Mouse (Mus musculus) spleen, adult 12 weeks (tissue): Measurements from ENCODE around the gene Cpsf3.

Source experiments
- DNase-seq: peaks from one replicate; pipeline ENCODE4 v3.0.0; 2022; ENCODE audit warnings: low spot score

Gene Cpsf3

DNA sequence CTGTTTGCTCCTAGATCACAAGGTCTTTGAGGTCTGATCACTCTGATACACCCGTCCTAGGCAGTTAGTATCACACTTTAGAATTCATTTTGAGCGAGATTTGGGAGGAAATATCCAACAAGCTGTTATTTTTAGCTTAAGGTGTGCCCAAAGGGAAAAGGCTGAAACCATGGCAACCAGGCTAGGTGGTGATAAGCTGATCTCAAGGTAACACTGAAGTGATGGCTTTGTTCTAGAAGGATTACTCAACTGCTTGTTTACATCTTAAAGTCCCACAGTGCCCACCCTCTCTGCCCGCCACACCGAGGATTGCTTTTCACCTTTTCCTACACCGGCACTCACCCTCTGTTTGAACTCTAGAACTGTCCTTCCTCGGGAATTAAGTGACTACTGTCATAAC is 4.5 kb downstream of the Cpsf3 start:
- DNase-seq: no peak

DNA sequence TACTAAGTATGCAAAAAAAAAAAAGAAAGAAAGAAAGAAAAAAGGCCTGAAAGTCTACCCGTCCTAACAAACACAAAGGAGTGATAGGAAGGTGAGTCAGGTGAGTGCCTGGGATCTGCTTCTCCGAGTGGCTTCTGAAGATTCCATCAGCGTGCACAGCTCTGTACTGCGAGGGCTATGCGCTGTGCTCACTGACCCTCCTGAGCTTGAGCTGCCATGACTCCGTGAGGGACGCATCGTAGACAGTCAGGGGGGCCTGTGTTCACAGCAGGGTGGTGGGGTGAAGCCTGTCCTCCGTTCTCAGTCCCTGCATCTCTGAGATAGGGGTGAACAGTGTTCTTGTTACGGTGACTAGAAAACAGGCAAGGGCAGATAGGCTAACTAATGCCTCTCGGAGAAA is 13.7 kb downstream of the Cpsf3 start:
- DNase-seq: no peak

DNA sequence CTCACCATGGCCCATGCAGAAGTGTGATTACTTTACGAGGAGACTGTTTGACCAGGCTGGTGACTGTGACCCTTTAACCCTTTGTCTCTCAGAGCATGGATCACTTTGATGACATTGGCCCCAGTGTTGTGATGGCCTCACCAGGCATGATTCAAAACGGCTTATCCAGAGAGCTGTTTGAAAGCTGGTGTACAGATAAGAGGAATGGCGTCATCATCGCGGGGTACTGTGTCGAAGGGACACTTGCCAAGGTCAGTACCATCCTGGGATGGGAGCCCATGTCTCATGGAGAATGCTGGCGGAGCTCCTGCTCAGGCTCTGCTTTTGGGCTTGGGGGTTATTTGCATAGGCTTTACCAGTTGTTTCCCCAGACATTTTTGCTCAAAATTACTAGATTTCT is 16.1 kb downstream of the Cpsf3 start:
- DNase-seq: no peak

DNA sequence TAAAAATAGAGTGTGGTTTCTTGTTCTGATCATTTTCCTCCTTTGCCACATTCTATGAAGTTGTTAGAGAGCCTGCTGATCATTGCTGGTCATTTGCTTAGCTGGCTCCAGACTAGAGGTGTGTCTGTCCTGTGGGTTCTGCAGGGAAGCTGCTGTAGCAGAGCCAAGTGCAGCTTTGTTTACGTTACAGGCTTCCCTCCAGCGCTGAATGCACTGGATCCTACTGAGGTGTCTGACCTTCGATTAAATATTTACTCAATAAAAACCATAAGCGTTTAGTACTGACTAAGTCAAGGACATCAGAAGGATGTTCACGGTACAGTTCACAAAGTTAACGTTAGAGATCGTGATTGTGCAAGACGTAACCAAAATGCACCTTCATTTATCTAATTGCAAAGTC is 16.7 kb downstream of the Cpsf3 start:
- no peak for DNase-seq

DNA sequence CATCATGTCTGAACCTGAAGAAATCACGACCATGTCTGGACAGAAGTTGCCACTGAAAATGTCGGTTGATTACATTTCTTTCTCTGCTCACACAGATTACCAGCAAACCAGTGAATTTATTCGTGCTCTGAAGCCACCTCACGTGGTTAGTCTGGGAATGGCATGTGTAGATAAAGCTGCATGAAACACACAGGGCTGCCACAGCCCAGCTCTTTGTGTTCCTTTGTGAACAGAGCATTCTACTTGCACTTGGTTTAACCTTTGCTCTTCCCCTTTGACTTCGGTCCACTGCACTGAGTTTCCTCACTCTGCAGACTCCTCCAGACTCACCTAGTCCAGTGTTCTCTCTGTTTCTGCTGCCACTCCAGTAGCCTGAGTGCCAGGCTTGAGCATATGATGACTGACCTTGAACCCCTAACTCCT is 17.2 kb downstream of the Cpsf3 start:
- DNase-seq: no peak

DNA sequence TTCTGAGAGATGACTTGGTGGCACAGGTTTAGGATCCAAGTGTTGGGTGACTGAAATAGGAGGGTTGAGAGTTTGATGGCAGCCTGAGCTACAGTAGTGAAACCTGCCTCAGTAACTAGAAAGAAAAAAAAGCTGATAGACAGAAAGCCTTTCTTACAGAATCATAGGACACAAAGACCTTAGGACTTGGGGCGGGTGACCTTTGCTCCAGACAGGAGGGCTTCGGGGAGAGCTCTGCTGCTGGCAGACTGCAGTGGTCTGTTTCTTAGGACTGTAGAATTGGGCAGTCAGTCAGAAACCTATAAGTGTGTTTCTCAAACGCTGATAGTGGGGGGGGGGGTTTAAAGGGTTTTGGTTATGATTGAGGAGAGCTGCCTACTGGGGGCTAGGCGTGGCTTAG is 20.6 kb downstream of the Cpsf3 start:
- DNase-seq: no peak

DNA sequence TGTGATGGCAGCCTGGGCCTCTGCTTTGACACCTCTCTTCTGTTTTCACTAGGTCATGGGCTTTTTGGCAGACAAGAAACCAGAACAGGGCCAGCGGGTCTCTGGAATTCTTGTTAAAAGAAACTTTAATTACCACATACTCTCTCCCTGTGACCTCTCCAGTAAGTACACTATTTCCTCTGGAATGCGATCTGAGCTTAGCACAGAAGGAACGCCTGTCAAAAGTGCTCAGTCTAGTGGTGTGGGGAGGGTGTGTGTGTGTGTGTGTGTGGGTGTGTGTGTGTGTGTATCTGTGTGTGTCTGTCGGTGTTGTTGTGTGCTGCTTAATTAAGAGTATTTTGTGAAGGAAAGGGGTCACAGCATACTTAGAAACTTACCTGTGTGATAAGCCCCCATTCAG is 21.5 kb downstream of the Cpsf3 start:
- DNase-seq: no peak

DNA sequence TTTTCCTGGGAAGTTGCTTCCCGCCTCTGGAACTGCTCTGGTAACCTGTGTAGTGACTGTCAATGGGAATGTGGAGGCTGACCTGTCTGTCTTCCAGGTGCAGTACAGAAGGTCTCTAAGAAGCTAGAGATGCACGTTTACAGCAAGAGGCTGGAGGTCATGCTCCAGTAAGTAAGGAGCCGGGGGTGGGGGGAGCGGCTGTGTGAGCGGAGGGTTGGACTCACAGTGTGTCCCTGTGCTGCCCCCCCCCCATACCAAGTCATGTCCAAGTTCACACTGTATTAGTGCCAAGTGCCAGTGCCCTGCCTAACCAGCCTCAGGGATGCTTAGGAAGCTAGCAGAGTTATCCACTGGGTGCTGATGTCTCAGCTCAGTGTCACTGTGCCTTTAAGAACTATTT is 27.0 kb downstream of the Cpsf3 start:
- no peak for DNase-seq

DNA sequence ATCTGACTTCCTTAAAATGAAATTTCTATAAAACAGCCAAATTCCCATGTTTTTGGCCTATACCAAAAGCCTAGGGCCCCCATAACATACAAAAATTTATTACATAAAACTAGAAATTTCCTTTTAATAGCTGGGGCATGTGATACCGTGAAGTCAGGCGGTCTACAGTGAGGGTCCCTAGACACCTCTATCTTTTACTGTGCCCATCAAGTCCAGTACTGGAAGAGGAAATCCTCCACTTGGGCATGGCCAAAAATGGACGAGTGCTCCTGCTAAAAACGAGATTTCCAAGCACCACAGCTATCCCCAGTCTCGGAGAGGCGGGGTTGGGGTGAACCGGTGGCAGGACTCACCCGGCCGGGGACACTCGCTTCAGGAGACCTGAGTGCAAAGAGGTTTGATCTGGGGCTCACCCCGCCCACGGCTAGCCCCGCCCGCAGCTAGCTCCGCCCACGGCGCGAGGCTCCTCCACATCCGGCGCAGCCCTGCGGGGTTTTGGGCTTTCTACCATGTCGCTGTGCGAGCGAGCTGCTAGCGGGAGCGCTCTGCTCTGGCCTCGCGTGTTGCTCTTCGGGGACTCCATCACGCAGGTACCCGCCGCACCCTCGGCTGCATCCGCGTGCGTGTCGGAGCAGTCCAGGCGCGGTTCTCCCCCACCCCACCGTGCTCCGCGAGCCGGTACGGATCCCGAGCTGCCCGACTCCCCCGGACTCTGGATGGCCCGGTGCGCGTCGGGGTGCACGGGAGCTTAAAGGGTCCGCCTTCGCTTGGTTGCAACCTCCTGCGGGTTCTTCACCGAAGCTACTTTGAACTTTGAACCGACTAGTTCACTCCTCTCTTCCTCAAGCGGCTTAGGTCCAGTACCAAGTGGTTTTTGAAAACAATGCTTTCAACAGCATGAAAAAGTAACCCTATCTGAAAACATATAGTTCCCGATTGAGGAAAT is 31.0 kb downstream of the Cpsf3 start, which contains the start of gene Iah1:
Iah1 (plus strand) TSS at position 467 of the 946 bp plus-strand sequence.
- DNase-seq: peak; percentile 71

DNA sequence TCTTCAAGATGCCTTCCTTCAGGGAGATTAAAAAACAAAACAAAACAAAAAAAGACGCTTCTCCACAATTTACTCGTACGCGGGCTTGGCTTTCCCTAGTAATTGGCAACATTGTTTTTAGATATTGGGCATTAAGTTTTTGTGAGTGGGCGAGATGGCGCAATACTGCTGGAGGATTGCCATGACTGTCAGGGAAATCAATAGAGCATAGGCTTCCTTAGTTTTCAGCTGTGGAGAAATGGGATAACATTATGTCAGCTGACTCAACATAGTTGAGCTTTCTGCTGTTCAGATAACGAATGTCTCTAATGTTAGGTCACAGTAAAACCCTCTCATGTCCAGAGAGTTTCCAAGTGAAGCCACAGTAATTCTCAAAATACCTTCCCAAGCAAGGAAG is 31.7 kb downstream of the Cpsf3 start:
- no peak for DNase-seq

DNA sequence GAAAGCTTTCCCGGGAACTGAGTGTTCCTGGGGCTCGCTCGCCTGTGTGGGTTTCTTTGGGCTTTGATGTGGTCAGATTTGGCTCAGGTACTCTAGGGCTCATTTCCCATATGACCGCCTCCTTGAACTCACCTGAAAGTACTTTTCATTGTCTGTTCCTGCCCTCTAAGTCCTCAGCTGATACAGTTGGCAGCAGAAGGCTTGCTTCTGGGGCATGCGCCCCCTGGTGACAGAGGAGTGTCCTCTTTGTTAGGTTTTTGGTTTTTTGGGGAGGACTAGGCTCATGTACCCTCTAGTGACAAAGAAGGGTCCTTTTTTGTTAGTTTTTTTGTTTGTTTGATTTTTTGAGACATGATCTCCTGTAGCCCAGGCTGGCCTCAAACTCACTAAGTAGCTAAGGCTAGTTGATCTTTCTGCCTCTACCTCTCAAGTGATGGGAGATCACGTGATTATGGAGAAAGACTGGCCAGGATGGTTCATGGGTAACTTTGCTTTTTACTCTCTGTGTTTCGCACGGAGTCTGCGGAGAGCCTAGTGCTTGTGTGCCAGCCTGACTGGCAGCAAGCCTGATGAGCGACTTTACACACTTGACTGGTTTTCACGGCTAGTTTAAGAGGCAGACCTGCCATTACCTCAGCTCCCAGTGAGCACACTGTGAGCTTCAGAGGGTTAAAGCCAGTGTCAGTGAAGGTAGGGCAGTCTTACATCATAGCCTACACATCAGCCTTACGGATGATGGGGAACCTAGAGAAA is 33.1 kb downstream of the Cpsf3 start:
- peak; percentile 61 for DNase-seq

DNA sequence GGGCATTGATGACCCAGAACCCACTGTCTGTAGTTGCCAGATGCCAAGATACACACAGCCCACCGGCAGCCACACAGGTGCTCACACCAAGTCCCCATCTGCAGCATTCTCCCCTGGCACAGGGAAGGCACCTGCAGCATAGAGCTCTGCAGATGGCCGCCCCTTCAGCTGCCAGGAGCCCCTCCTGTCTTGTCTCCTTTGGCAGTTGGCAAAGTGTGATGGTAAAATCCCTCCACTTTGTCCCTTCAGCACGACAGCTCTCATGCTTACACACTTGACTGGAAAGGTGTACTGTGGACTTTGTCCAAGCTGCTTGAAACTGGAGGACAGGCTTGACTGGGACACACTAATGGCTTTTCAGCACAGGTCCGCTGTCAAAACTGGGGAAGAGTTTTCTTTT is 35.1 kb downstream of the Cpsf3 start:
- DNase-seq: no peak

DNA sequence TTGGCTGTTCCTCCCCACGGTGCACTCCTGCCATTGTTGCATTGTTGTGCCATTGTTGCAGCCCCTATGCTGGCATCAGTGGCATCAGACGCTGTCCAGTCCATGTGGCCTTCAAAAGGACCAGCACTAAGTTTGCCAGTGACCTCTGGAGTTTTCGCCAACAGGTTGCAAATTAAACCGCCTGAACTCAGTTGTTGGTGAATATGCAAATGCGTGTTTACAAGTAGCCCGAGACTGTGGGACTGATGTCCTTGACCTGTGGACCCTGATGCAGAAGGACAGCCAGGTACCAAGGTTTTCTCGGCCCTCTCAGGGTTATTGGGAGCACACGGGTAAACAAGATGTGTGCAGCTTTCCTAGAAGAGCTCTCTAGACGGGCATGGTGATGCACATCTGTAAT is 36.0 kb downstream of the Cpsf3 start:
- DNase-seq: no peak

DNA sequence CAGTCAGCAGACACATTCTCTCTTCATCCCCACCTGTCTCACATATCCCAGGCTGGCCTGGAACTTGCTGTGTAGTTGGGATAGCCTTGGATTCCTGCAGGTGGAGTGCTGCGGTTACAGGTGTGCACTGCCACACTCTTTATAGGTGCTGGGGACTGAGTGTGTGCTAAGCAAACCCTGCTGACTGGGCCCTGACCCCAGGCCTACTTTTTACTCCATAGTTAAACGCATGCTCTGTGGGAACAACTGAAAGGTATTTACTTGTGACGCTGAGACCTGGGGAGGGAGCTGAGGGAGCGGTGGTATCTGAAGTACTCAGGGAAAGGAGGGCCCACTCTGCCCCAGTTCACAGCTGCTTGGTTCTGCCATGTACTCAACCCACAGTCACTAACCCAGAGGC is 37.1 kb downstream of the Cpsf3 start:
- no peak for DNase-seq

DNA sequence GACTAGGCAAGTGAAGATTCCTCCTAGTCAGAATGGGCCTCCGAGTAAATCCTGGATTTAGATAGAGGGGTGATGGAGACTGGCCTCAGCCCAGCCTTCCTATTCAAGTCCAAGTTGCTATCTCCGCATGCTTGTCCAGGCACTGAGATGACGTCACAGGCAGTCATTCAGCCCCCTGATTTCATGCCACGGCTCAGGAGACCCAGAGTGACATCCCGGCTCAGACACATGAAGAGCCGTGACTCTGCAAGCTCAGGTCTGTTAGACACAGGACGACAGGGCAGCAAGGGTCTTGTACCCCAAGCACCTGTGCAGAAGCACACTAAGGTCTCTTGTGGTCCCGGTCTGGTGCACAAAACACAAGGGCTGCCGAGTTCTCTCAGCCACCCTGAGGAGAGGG is 37.7 kb downstream of the Cpsf3 start:
- DNase-seq: no peak

DNA sequence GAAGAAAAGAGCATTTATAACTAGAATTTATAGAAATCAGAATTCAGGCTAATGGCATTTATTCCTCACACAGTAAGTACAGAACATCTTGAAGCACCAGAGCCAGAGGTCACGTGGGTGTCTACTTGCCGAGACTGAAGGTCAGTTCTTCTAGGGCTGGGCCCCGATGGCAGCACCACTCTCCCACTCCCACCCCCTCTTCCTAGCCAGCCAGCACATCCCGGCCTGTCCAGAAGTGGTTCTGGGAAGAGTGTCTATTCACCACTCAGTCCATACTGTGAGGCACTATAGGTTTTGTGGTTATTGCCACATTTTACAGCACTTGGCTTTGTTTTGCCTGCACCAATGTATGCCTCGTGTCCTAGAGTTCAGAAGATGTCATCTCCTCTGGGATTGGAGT is 38.9 kb downstream of the Cpsf3 start:
- DNase-seq: no peak

DNA sequence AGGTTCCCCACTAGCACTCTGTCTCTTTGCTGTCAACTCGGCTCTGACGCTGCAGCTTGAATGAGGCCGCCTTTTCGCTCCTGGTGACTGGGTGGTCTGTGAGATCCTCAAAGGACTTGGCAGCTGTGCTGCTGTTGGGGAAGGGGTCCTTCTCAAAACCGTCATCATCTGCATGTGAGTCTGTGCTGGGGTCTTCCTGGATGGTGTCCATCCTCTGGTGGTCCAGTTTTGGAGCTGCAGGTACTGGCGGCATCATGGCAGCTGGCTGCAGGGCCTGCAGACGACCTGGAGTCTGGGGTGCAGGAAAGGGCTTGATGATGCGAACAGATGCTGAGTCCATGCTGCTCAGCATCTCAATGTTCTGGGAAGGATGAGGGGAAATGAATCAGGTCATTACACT is 40.1 kb downstream of the Cpsf3 start:
- no peak for DNase-seq

DNA sequence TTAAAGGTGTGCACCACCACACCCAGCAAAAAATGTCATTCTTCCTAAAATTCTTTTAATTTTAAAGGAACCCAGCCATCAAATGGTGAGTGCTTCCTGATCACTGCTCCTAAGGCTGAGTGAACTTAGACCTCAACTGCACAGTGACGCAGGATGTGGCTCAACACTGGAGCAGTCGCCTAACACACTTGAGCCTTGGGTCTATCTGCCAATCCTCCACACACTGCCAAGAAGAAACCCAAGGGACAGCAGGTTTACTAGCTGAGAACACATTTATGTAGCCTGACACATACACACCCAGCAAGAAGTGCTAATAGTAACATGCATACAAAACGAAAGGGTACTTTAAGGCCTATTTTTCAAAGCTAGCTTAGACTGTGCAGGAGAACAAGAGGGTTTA is 41.1 kb downstream of the Cpsf3 start:
- no peak for DNase-seq

DNA sequence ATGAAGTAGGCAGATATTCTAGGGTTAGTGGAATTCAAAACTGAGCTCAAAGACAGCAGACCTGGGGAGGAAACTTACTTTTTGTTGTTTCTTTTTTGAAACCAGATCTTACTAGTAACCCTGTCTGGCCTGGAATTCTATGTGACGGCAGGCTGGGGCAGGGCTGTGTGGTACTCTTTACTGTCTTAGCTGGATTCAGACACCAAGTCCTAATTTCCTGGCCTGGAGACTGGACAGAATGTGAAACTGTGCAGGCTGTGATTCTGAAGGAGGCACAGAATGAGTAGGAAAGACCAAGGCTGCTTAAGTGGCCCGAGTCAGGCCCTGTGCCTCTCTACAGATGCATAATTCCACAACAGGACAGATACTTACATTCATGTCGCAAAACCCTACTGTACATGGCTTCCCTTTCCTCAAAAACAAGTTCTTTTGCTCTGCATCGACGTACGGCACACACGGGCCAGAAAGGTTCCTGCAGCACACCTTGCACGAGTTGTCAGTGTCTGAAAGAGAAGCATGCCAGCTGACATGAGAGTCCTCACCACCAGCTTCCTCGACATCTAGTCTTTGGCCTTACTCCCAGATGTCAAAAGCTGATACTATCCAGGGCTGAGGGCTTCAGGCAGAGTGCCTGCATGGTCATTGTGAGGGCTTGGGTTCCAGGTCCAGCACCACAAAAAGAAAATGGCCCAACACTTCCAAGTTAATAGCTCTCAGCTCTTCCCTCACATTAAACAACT is 44.6 kb downstream of the Cpsf3 start:
- no peak for DNase-seq

DNA sequence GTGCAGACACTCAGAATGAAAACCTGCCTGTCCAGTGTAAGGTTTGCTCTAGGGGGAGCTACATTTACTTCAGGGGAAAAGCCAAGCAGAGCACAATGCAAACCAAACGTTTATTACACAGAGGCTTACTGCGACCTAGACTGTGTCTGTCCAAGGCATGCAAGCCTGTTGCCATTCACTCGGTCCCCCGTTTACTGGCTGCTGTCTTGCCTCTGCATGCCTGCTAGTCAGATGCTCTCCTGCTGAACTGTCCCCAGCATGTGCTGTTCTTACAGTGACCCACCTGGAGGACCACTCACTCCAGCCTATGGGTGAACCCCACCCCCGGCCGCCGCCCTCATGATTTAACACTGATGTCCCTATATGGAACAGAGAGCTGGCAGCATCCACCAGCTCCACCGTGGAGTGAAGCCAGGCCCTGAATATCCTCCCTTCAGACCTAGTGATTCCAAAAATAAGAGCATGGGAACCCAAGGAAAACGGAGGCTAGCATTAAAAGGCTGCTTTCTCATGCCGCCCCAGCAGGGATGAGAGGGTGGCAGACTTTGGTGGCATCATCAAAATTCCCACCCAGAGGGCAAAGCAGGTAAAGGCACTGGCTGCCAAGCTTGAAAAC is 45.9 kb downstream of the Cpsf3 start:
- DNase-seq: no peak

DNA sequence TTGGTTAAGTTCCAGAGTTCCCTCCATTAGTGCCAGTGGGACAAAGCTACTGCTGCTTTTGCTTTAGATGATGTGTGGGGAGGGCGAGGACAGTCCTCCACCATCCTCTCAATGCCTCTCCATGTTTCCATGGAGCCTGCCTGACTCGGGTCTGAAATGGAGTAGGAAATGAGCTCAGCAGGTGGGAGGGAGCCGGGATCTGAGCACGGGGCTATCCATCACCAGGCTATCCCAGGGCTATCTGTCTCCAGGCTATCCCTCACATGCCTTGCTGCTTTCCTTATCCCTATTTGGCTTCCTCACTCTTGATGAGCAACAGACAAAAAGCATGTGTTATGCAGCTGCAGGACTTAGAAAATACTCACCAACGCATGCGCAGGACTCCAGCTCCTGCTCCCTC is 46.5 kb downstream of the Cpsf3 start:
- DNase-seq: no peak

DNA sequence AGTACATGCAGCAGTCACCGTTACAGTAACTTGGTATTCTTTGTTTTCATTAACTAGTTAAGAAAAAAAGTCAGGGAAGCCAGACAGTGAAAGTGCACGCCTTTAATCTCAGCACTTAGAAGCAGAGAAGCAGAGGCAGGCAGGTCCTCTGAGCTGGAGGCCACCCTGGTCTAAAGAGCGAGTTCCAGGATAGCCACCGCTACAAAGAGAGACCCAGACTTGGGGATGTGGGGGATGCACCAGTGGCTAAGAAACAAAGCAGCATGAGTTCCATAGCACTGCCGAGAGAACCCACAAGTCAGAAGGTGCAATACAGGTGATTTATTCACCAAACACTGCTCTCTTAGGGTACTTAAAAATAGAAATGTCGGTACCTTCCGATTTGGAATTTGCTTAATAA is 47.8 kb downstream of the Cpsf3 start:
- DNase-seq: no peak
